Mouse (Mus musculus) cerebellum, adult 18-20 months (tissue): Measurements from ENCODE around the gene Ehmt1.

ENCODE experiments used
- DNase-seq, 2 experiments: peaks; one replicate each; pipeline ENCODE4 v3.0.0; 2021

Gene Ehmt1

DNA sequence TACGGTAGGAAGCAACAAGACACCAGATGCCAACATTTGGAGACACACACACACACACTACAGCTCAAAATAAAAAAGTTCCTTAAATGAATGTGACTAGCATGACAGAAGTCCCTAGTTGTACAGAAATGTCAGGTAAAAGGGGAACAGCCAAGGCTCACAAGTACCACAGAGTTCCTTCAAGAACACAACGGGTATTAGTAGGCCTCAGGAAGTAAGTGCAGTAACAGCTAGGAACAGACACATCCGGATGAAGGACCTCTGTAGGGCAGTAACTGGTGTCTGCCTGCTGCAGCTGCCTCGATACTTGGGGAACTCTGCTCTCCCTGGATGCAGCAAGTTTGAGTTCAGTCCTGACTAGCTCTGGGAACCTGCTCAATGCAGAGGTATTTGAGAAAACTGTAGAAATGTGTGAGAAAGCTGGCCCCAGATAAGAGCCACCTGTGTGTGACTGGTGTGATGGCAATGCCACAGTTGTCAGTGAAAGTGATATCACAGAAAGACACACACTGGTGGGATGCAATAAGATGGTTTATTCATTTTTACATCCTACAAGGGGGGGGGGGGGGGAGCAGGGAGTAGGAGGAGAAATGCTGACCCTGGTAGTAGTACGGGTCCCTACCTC, 122.5 kb downstream of the Ehmt1 start:
- no peak for DNase-seq

DNA sequence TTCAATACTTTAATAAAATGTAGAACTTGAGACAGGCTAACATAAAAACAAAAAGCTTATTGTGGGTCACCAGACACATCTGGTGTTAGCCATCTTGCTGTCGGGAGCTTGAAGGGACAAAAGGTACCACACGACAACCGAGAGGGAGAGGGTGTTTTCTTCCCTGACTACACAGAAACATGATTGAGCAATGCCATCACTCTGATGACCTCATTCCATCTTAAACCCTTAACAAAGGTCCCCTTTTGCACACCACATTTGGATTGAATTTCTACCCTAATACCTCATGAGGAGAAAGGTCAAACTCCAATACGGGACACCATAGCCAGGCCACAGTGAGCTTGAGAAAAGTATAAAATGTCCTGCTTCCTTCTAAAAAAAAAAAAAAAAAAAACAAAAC, 132.2 kb downstream of the Ehmt1 start:
- DNase-seq, result no peak

DNA sequence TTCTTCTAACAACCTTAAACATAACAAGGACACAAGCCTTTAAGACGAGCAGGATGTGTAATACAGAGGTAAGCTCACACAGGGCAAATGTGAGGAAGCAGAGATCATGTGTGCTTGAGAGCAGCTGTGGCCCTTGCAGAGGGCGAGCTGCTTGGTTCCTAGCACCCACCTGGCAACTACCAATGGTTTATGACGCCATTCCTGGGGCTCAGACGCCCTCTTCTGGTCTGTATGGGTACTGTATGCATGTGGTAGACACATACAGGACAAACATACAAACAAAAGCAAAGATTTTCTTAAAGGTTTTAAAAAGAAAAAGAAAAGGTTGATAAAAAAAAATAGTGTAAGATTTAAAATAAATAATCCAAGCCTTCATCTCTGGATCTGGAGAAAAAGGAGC, 138.2 kb downstream of the Ehmt1 start:
- DNase-seq, result no peak

DNA sequence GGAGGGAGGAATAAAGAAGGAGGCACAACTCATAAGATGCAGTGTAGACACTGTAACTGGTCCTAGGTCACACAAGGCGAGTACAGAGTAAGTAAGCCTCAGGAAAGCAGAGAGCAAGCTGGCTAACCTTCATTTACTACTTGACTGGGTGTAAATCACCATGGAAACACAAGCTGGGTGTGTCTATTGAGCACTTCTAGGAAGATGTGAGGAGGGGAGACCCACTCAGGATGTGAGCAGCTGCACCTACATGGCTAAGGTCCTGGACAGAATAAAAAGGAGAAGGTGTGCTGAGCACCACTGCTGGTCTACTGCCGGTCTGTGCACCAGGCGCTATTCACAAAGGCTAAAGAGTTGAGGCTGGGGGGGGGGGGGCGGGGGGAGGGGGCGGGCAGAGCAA, 142.6 kb downstream of the Ehmt1 start:
- no peak for DNase-seq

DNA sequence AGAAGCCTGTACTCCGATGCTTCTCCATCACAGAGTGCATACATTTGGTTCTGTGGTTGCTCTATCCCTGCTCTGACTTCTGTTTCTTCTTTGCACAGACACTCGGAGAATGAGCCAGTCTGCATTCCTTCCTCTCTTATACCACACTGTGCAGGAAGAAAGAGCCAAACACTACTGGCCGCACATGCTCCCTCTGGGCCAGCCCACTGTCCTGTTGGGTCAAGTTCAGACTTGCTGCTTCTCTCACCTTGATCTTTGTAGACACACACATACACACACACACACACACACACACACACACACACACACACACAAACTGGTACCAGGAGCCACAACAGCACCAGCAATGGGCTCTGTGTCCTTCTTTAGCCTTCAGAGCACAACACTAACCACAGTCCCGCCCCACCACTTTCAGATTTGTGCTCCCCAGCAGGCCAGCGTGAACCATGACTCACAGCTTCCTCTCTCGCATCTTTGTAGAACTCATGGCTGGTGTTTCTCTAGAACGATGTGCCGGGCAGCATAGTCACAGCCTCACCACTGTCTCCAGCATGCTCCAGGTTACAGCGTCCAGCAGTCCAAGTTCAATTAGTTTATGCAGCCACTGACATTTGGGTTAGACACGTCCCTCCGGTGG, 143.3 kb downstream of the Ehmt1 start:
- no peak for DNase-seq

DNA sequence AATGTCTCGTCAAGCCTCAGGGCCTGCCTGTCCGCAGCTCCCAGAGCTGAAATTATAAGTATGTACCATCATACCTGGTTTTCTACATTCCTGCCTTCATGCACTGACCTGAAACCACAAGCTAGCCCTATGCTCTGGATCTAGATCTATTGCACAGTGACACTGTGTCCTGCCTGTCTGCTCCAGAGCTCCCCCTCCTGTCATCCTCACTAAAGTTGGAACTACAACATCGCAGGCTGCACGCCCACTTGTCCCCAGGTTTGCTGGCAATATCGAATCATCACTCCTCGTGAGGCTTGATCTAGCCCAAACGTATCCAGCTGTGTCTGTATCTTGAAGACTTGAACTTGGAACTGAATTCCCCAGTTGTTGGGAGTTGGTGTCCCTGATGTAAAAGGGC, 144.6 kb downstream of the Ehmt1 start:
- no peak for DNase-seq

DNA sequence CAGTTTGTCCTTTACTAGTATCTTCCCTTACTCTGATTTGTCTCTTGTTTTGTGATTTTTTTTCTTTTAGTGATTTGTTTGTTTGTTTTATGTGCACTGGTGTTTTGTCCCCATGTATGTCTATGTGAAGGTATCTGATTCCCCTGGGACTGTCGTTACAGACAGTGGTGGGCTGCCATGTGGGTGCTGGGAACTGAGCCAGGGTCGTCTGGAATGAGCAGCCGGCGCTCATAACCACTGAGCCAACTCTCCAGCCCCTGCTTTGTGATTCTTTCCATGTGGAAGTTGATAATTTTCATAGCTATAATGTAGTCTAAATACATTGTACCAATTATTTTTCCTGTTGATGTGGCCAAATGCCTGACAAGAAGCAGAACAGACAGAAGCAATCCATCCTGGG, 148.6 kb downstream of the Ehmt1 start:
- DNase-seq, result no peak

DNA sequence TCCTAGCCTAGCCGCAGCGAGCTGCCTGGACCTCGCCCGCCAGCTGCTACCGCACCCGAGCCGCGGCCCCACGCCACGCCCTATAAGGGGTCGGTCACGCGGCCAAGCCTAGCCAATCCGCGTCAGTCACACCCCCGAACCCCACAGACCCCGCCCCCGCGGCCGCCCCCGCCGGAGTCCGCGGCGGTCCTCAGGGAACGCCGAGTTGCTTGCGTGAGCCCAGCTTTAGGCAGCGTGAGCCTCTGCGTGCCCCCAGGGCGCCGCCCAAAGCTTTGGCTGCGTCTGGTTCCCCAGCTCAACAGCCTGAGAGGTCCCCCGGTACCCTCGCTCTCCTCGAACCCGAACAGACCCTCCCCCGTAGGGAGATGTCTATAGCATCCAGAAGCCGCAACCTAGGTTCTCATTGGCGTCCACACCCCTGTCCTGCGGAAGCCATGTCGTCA, 156.3 kb downstream of the Ehmt1 start, which contains the start of gene Cacna1b:
Gene Cacna1b, minus strand, starts transcription at position 38 of the 443 bp plus-strand sequence.
- DNase-seq, result peak; percentile 94 to 95

DNA sequence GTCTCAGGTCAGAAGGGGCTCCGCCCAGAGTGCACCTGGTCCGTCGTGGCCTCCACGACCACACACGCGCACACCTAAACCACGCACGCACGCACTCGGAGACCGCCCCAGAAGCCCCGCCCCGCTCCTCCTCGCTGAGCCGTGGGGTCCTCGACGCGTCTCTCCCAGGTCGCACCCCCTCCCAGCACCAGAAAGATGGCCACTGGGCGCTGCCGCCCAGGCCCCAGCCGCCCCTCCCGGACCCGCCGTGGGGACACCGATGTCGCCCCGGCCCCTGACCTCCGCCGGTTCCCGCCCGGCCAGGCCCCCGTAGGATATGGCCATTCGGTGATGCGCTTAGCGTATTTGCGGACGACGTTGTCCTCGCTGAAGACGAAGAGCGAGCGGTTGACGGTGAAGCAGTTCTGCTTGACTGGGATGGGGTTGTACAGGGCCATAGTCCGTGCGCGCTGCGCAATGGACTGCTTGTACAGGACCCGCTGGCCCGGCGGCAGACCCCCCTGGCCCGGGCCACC, 156.9 kb downstream of the Ehmt1 start:
- peak; percentile 62 to 69 for DNase-seq

DNA sequence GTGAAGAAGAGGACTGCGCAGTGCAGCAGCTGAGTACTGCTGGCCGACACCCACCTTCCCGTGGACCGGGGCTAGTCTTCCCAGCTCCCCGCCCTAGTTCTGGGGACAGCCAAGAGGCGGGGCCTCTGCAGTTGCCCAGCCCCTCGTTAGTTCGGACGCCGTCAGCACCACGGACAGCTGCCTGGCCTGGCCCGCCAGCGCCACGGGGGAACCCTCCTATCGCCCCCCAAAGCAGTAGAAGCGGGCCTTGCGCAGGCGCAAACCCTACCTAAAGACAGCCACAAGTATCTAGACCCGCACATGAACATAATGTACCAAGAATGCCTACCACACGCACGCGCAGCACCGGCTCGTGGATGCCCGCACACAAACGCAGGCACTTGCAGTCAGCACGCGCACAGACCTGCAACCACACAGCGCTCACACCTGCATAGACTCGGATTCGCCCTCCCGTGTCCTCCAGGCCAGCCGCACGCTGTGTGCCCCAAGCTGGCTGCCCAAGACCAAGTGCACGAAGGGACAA, 157.4 kb downstream of the Ehmt1 start:
- peak; percentile 69 to 78 for DNase-seq

DNA sequence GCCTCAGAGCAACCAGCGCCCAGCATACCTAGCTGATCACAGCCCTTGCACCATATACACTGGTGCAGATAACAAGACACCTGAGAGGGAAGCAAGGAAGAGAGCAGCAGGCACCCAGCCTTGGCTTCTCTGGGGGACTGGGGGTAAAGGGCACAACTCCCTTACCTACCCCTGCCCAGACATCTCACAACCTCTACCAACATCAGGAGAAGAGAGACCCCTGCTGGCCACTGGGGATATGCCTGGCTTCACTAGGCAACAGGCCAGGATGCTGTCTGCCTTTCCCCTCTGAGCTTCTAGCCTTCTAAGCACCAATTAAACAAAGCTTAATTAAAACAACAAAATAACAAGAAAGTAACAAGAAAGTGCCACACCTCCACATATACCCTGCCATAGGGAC, 164.1 kb downstream of the Ehmt1 start:
- peak; percentile 61 to 71 for DNase-seq

DNA sequence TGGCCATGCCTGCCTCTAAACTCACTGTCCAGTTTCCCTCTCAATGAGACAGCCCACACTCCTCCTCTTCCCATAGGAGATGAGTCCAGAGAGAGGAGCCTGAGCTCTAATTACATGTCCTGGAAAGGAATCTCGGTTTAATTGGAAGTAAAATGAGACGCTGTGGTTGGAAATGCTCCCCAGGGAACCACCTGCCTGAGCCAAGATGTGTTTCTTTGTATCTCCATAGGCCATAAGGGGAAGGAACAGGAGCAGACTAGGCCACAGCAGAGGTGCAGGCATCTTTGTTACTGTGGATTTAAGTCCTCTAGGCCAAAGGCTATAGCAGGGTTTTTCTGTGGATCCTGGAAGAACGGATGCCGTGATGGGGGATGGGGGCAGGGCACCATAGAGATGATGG, 166.8 kb downstream of the Ehmt1 start:
- DNase-seq, result no peak

DNA sequence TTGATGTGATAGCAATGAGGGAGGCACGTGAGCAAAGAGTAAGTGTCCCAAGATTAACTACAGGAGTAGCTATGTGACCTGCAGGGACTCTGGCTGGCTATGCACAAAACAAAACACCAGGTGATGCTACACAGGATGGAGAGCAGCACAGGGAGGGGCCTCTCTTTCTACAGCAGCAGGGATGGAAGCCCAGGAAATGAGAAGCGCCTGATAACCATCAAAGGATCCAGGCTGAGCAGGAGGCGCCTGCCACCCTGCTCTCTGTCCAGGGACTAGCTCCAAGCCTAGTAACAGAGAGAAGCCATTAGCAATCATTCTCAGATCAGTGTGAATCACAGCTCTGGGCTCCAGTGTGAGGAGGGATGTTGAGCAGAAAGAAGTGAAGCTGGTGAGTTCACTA, 169.4 kb downstream of the Ehmt1 start:
- no peak for DNase-seq

DNA sequence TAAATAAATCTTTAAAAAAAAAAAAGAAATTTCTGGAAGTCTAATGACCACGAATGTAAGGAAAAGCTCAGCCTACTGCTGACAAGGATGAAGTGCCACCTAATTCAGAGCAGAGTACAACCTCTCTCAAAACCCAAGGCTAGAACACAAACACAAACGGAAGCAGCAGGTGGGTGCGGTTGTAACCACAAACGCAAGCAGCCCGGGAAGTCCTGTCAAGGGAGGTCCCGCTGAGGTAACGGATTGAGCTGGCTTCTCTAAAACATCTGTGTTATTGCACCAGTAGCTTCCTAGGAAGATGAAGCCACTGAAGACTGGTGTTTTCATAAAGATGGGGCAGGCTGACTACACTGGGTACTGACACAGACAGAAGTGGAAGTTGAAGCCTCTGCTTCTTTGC, 171.5 kb downstream of the Ehmt1 start:
- DNase-seq, result no peak
